Mouse (Mus musculus): ENCODE measurements at regions not wholly inside any gene's neighbourhood (a gene's known extent, or its start where the extent isn't known, plus 50 kb on each side); places are given as distances from the start of the nearest gene placed in this dataset.

DNA sequence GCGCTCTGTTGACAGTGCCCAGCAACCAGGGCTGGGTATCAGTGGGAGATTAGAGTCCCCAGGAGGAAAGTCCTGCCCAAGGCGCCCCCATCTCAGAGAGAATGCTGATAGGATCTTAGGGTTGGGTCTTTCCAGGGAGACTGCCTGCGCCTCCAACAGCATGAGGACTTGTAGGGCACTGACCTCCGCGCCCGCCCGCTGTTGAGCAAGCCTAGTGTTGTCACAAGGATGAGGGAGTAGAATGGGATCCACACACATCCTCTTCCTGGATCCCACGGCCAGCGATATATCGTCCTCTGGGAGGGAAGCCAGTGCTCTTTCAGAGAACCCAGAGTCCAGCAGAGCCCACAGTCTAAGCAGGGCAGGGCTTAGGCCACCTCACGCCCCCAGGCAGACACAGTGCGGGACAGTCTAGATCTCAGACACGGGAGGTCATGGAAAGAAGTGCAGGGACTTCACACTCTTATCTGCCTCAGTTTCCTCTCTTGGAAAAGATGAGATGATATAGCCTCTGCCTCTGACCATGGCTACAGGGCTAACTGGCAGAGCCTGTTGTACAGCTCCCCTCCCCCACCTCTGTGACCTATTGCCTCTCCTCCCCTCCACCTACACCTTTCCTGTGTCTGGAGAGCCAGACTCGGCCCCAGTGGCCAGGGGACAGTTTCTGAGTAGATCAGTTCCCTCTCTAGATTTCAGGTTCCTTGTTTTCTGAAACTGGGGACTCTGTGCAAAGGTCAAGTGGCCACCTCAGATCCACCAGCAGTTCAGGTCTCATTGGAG is 52.0 kb upstream of the Dusp5 start:
- no peak for DNase-seq
- Histone ChIP-seq H3K27me3 (replicated peaks; ENCODE audit: control insufficient read depth, insufficient read depth, low read length) (no peaks in the 10 kb centered on the region), H3K27ac (ENCODE audit: insufficient read depth, low read depth, low read length) (no peak overlapping the region), H3K36me3 (ENCODE audit: control insufficient read depth, insufficient read depth, low read length) (no peaks in the 10 kb centered on the region), H3K4me1 (ENCODE audit: control insufficient read depth, insufficient read depth, low read length) (no peaks in the 10 kb centered on the region), H3K4me3 (ENCODE audit: insufficient read depth, low read depth, low read length) (no peak overlapping the region)
- WGBS, result 66% methylated on average over 14 of the region's 14 CpGs
- TF ChIP-seq POLR2A (IDR thresholded peaks at IDR 0.05; ENCODE audit: low read depth, low read length) (no peak), CTCF (conservative IDR thresholded peaks at IDR 0.05; ENCODE audit: insufficient read depth, insufficient read length, low read depth, low read length) (no peak)

DNA sequence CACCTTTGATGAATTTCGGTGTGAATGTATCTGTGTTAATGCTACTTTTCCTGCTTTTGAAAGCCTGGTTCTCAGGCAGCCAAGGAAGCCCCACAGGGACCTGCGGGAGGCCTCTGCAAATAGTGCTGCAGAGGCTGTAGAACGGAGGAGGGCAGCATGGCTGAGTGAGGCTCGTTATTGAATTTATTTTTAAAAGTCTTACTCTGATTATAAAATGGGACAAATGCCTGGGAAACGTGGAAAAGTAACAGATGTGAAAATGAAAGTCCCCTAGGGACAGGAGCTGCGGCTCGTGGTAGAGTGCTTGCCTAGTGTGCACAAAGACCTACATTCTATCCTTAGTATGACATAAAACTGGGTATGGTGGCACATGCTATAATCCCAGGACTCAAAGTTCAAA is 59.7 kb upstream of the Dusp5 start:
- Histone ChIP-seq H3K4me3 (ENCODE audit: insufficient read depth, low read depth, low read length) (no peak overlapping the region), H3K4me1 (ENCODE audit: control insufficient read depth, insufficient read depth, low read length) (no peaks in the 10 kb centered on the region), H3K27me3 (replicated peaks; ENCODE audit: control insufficient read depth, insufficient read depth, low read length) (no peaks in the 10 kb centered on the region), H3K36me3 (ENCODE audit: control insufficient read depth, insufficient read depth, low read length) (no peaks in the 10 kb centered on the region), H3K27ac (ENCODE audit: insufficient read depth, low read depth, low read length) (no peak overlapping the region)
- 71% methylated on average over 7 of the region's 7 CpGs for WGBS
- TF ChIP-seq CTCF (conservative IDR thresholded peaks at IDR 0.05; ENCODE audit: insufficient read depth, insufficient read length, low read depth, low read length), result no peak
- no peak for TF ChIP-seq POLR2A (IDR thresholded peaks at IDR 0.05; ENCODE audit: low read depth, low read length)
- DNase-seq, result no peak

DNA sequence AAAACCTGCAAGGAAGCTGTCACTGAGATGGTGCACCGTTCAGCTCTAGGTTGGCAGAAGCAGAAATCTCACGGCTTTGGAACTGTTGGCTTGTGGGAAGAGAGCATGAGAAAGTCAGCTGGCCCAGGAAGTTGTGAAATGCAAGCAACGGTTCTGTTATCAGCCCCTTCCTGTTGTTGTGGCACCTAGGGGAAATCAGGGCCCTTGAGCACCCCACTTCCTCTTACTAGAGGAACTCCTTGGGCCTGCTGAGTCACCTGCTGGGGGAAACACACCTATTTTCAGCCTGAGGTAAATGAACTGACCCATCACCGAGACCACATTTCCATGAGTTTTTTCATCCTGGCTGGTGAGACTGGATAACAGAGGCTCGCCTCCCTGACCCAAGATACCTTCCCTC is 64.2 kb upstream of the Dusp5 start:
- WGBS, result 84% methylated on average over 5 of the region's 5 CpGs

DNA sequence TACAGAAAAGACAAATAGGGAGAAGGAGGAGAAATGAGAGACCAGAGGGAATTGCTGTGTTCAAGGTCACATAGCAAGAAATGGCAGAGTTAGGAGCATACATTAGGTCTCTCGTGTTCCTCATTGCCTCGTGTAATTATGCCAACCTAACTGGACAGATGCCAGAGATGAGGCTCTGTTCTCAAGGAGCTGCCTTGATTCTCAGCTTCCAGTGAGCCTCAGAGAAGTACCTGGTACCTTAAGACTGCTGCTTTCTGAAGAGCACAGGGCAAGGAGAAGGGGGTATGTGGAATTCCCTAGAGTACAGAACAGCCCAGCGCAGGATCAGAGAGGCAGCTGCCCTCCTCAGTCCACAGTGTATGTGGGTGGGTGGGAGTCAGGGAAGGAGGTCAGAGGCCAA is 64.8 kb upstream of the Dusp5 start:
- TF ChIP-seq POLR2A (IDR thresholded peaks at IDR 0.05; ENCODE audit: low read depth, low read length), result no peak
- Histone ChIP-seq H3K27ac (ENCODE audit: insufficient read depth, low read depth, low read length) (no peak overlapping the region), H3K27me3 (replicated peaks; ENCODE audit: control insufficient read depth, insufficient read depth, low read length) (no peaks in the 10 kb centered on the region; the same call in 1 of the 2 replicates), H3K4me1 (ENCODE audit: control insufficient read depth, insufficient read depth, low read length) (no peaks in the 10 kb centered on the region; the same call in 1 of the 2 replicates), H3K36me3 (ENCODE audit: control insufficient read depth, insufficient read depth, low read length) (no peaks in the 10 kb centered on the region), H3K4me3 (ENCODE audit: insufficient read depth, low read depth, low read length) (no peak overlapping the region)
- WGBS, result 46% methylated on average over 3 of the region's 3 CpGs
- no peak for DNase-seq

More for the DNA sequence above, 64.2 kb upstream of the Dusp5 start:
- TF ChIP-seq POLR2A (IDR thresholded peaks at IDR 0.05; ENCODE audit: low read depth, low read length), result no peak
- no peak for TF ChIP-seq CTCF (conservative IDR thresholded peaks at IDR 0.05; ENCODE audit: insufficient read depth, insufficient read length, low read depth, low read length)
- DNase-seq, result no peak
- no peak overlapping the region for H3K27ac ChIP-seq (ENCODE audit: insufficient read depth, low read depth, low read length)
- H3K36me3 ChIP-seq (ENCODE audit: control insufficient read depth, insufficient read depth, low read length), result no peaks in the 10 kb centered on the region
- H3K4me3 ChIP-seq (ENCODE audit: insufficient read depth, low read depth, low read length), result no peak overlapping the region
- H3K27me3 ChIP-seq (replicated peaks; ENCODE audit: control insufficient read depth, insufficient read depth, low read length), result no peaks in the 10 kb centered on the region; the same call in 1 of the 2 replicates
- H3K4me1 ChIP-seq (ENCODE audit: control insufficient read depth, insufficient read depth, low read length), result no peaks in the 10 kb centered on the region; the same call in 1 of the 2 replicates

DNA sequence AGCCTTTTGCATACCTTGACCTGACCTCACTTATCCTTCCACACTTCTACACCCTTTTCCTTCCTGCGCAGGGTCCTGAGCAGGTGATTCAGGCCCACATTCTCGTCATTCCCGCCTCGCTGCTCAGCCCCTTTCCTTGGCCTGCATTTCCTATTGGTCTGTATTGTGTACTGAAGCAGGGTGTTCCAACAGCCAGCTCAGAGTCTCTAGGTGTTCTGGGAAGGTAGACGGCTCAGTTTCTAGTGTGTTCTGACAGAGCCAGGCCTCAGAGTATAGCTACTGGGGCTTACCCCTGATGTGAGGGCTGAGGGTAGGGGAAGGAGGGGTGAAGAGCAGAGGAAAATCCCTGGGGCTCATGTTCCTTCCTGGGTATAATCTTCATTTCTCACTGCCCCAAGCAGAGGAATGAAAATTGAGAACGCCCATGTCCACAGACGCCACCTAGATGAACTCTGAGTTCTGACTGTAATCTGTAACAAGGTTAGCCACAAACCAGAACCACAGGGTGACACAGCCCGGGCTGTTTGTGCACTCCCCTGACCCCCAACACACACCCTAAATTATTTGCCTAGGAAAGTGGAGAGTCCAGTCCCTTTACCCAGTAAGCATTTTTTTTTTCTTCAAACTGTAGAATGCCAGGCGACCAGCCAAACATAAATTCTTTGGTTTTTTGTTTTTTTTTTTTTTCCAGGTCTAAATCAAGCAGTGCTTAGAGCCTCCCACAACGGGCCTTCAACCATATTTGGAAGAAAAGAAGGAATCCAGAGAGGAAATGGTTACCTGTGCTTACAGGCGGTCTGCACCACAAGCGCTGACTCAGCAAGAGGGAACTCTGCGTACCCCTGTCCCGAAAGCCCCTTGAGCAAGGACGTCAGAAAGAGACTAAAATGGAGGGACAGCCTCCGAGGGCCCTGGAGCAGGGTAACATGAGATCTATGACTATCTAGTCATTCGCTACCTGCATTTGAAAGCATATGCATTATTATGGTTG is 67.6 kb upstream of the Dusp5 start:
- Histone ChIP-seq H3K27ac (ENCODE audit: insufficient read depth, low read depth, low read length) (no peak overlapping the region), H3K36me3 (ENCODE audit: control insufficient read depth, insufficient read depth, low read length) (no peaks in the 10 kb centered on the region), H3K27me3 (replicated peaks; ENCODE audit: control insufficient read depth, insufficient read depth, low read length) (no peaks in the 10 kb centered on the region; the same call in 1 of the 2 replicates), H3K4me1 (ENCODE audit: control insufficient read depth, insufficient read depth, low read length) (no peaks in the 10 kb centered on the region; the same call in 1 of the 2 replicates), H3K4me3 (ENCODE audit: insufficient read depth, low read depth, low read length) (no peak overlapping the region)
- DNase-seq, result no peak
- WGBS, result 62% methylated on average over 17 of the region's 17 CpGs
- TF ChIP-seq POLR2A (IDR thresholded peaks at IDR 0.05; ENCODE audit: low read depth, low read length), result no peak
- TF ChIP-seq CTCF (conservative IDR thresholded peaks at IDR 0.05; ENCODE audit: insufficient read depth, insufficient read length, low read depth, low read length), result no peak

DNA sequence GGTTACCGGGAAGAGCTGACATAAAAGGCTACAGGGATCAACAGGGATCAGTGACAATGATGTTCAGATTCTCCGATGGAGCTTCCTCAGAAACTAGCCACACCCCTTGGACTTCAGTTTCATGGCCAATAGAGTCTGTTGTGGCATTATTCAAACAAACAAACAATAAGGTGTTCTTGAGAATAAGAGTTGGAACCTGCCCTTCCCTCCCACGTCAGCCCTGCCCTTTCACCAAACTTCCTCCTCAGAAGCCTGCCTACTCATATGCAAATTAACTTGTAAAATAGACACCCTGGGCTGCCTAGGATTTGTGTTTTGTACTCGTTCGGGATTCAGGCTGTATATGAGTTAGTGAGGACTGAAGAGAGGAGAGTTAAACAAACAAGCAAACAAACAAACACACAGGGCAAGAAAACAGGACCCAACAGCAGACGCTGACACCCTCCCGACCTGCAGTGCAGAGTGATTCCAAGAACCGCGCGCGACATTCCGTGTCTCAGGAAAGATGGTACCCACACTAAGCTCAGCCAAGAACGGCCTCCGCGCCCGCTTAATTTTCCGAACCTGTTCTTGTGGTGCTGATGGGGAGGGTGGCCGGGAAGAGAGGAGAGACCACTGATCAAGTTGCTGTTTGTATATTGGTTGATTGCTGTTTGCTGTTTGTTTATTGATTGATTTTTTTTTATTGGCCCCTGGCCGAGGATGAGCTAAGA is 68.4 kb upstream of the Dusp5 start:
- Histone ChIP-seq H3K4me1 (ENCODE audit: control insufficient read depth, insufficient read depth, low read length) (no peaks in the 10 kb centered on the region; the same call in 1 of the 2 replicates), H3K36me3 (ENCODE audit: control insufficient read depth, insufficient read depth, low read length) (no peaks in the 10 kb centered on the region), H3K4me3 (ENCODE audit: insufficient read depth, low read depth, low read length) (no peak overlapping the region), H3K27me3 (replicated peaks; ENCODE audit: control insufficient read depth, insufficient read depth, low read length) (no peaks in the 10 kb centered on the region; the same call in 1 of the 2 replicates), H3K27ac (ENCODE audit: insufficient read depth, low read depth, low read length) (no peak overlapping the region)
- DNase-seq, result no peak
- WGBS, result 28% methylated on average over 19 of the region's 19 CpGs
- TF ChIP-seq CTCF (conservative IDR thresholded peaks at IDR 0.05; ENCODE audit: insufficient read depth, insufficient read length, low read depth, low read length), result no peak
- TF ChIP-seq POLR2A (IDR thresholded peaks at IDR 0.05; ENCODE audit: low read depth, low read length), result no peak

Measured in kidney, adult 2 months (tissue).